Comparison of ENCODE assay signal across 16 mouse cellular contexts in genomic region chr16:45020055-45020454, GRCm38 (mm10).
"Had no signal": no experiment of that assay in that cellular context is flagged by ENCODE, and none has a peak within 500 bp of the region (broad histone marks: within the 10 kb centered on the region; RNA-seq: fewer than 3 reads in every experiment).

No protein-coding gene starts in this region.

- H3K4me2 ChIP-seq: neural tube, embryonic 13.5 days; neural tube, embryonic 15.5 days; stomach, embryonic 15.5 days had no signal

- H3K27me3 ChIP-seq: neural tube, embryonic 13.5 days; neural tube, embryonic 15.5 days; stomach, embryonic 15.5 days had no signal

- H3K9me3 ChIP-seq: neural tube, embryonic 13.5 days; neural tube, embryonic 15.5 days; stomach, embryonic 15.5 days had no signal

- H3K27ac ChIP-seq: neural tube, embryonic 13.5 days; neural tube, embryonic 15.5 days; stomach, embryonic 15.5 days; stomach, postnatal 0 days had no signal

- H3K4me3 ChIP-seq: neural tube, embryonic 13.5 days; neural tube, embryonic 15.5 days; stomach, embryonic 15.5 days had no signal

- DNase-seq: retina, postnatal 1 day; right cerebral cortex, adult 18-20 months; right cerebral cortex, postnatal 14 days; right cerebral cortex, postnatal 25 days; right cerebral cortex, postnatal 4 days; spleen, adult 18-20 months; thymus, adult 18-20 months; thymus, adult 2 months; thymus, postnatal 14 days; thymus, postnatal 25 days; thymus, postnatal 36 days; thymus, postnatal 4 days had no signal

- H3K9ac ChIP-seq: neural tube, embryonic 13.5 days; neural tube, embryonic 15.5 days; stomach, embryonic 15.5 days had no signal

- H3K4me1 ChIP-seq: neural tube, embryonic 13.5 days; neural tube, embryonic 15.5 days; stomach, embryonic 15.5 days had no signal

- H3K36me3 ChIP-seq: neural tube, embryonic 13.5 days; neural tube, embryonic 15.5 days; stomach, embryonic 15.5 days had no signal
